Mouse (Mus musculus) right cerebral cortex, postnatal 4 days (tissue): ENCODE measurements at regions not wholly inside any gene's neighbourhood (a gene's known extent, or its start where the extent isn't known, plus 50 kb on each side); places are given as distances from the start of the nearest gene placed in this dataset.

Experiments used
- DNase-seq: peaks from one replicate; pipeline ENCODE4 v3.0.0-alpha.2; 2022

GRCm38 (mm10) chr9:112014796-112015195 lies 220.9 kb downstream of the Arpp21 start:
- no peak for DNase-seq

- DNase-seq = no peak
Observed at GRCm38 (mm10) chr9:111994401-111994800, 241.3 kb downstream of the Arpp21 start.

GRCm38 (mm10) chr9:111993844-111994243 lies 241.9 kb downstream of the Arpp21 start:
- DNase-seq = no peak

GRCm38 (mm10) chr9:111990060-111990459 lies 245.7 kb downstream of the Arpp21 start:
- no peak for DNase-seq

GRCm38 (mm10) chr9:111963405-111964037 lies 272.2 kb downstream of the Arpp21 start:
- no peak for DNase-seq

GRCm38 (mm10) chr9:111957799-111958198 lies 267.7 kb upstream of the Stac start:
- no peak for DNase-seq

- peak; percentile 16 for DNase-seq
Observed at GRCm38 (mm10) chr9:111939271-111940067, 249.3 kb upstream of the Stac start.

- DNase-seq = no peak
Observed at GRCm38 (mm10) chr9:111932455-111932854, 242.3 kb upstream of the Stac start.

GRCm38 (mm10) chr9:111918275-111918940 lies 228.3 kb upstream of the Stac start:
- peak; percentile 91 for DNase-seq

GRCm38 (mm10) chr9:111916684-111917535 lies 226.8 kb upstream of the Stac start:
- peak; percentile 74 for DNase-seq

GRCm38 (mm10) chr9:111908806-111909205 lies 218.7 kb upstream of the Stac start:
- DNase-seq = no peak

- no peak for DNase-seq
Observed at GRCm38 (mm10) chr9:111900196-111900595, 210.0 kb upstream of the Stac start.

- no peak for DNase-seq
Observed at GRCm38 (mm10) chr9:111897626-111898025, 207.5 kb upstream of the Stac start.

- no peak for DNase-seq
Observed at GRCm38 (mm10) chr9:111879710-111880109, 189.6 kb upstream of the Stac start.

GRCm38 (mm10) chr9:111876846-111877245 lies 186.7 kb upstream of the Stac start:
- no peak for DNase-seq

- DNase-seq = peak; percentile 39
Observed at GRCm38 (mm10) chr9:111870466-111870865, 180.3 kb upstream of the Stac start.

GRCm38 (mm10) chr9:111869801-111870382 lies 179.7 kb upstream of the Stac start:
- no peak for DNase-seq

- DNase-seq = no peak
Observed at GRCm38 (mm10) chr9:111858051-111858450, 167.9 kb upstream of the Stac start.

GRCm38 (mm10) chr9:111854976-111855375 lies 164.8 kb upstream of the Stac start:
- no peak for DNase-seq

GRCm38 (mm10) chr9:111846366-111846765 lies 156.2 kb upstream of the Stac start:
- no peak for DNase-seq

- DNase-seq = no peak
Observed at GRCm38 (mm10) chr9:111841151-111841550, 151.0 kb upstream of the Stac start.

GRCm38 (mm10) chr9:111838069-111838820 lies 148.1 kb upstream of the Stac start:
- DNase-seq = peak; percentile 4
